Mouse (Mus musculus): ENCODE measurements around the gene Skil.

- TF ChIP-seq POLR2A (IDR thresholded peaks at IDR 0.05; ENCODE audit: low read depth, low read length) = no peak
- TF ChIP-seq CTCF (IDR thresholded peaks at IDR 0.05; ENCODE audit: borderline replicate concordance, insufficient read depth, low read length) = no peak
Measured at GRCm38 (mm10) chr3:31161336-31161735, 66.5 kb downstream of the Skil start.

All from embryonic fibroblast, embryonic 13.5 days (primary cell).